Mouse (Mus musculus) heart, embryonic 11.5 days (tissue): ENCODE results near the gene Pdzd3. TPM values are rescaled to one million over a fixed set of nuclear protein-coding genes. Genes with fewer than 3 reads are reported as not detected.

Source experiments
- ATAC-seq: fragments of 200-750 bp; cut with Nextera tagmentation; replicated peaks from 2 replicates; pipeline ENCODE4 v1.8.0; 2017; ENCODE audit warnings: moderate library complexity; ENCODE audit not compliant: insufficient number of reproducible peaks, low FRiP score, low TSS enrichment
- H3K27ac ChIP-seq: fragments of 300-500 bp; sonication (generic); 2 replicates; pipeline ENCODE4 v1.5.1; 2014; ENCODE audit warnings: mild to moderate bottlenecking, low read depth, low read length
- H3K27me3 ChIP-seq: fragments of 300-500 bp; sonication (generic); 2 replicates; pipeline ENCODE4 v1.6.1; 2014; ENCODE audit warnings: mild to moderate bottlenecking, low read length, mixed read lengths; ENCODE audit not compliant: control insufficient read depth, insufficient read depth
- H3K36me3 ChIP-seq: fragments of 300-500 bp; sonication (generic); 2 replicates; pipeline ENCODE4 v1.6.1; 2014; ENCODE audit warnings: mild to moderate bottlenecking, low read length, moderate library complexity, mixed read lengths; ENCODE audit not compliant: control insufficient read depth, insufficient read depth
- H3K4me1 ChIP-seq: fragments of 300-500 bp; sonication (generic); 2 replicates; pipeline ENCODE4 v1.6.1; 2014; ENCODE audit warnings: low read length; ENCODE audit not compliant: control insufficient read depth, insufficient read depth
- H3K4me2 ChIP-seq: fragments of 300-500 bp; sonication (generic); 2 replicates; pipeline ENCODE4 v1.6.1; 2014; ENCODE audit warnings: mild to moderate bottlenecking, moderate library complexity
- H3K4me3 ChIP-seq: fragments of 300-500 bp; sonication (generic); 2 replicates; pipeline ENCODE4 v1.5.1; 2014; ENCODE audit warnings: low read depth, low read length
- H3K9ac ChIP-seq: fragments of 300-500 bp; sonication (generic); 2 replicates; pipeline ENCODE4 v1.6.1; 2014; ENCODE audit warnings: mild to moderate bottlenecking, low read depth, low read length, moderate library complexity
- H3K9me3 ChIP-seq: fragments of 300-500 bp; sonication (generic); replicated peaks from 2 replicates; pipeline ENCODE4 v1.6.1; 2016; ENCODE audit warnings: low read length; ENCODE audit not compliant: control insufficient read depth
- WGBS: fragments of 180-500 bp; shearing (Covaris S2); extraction: QIAGEN DNeasy Blood & Tissue Kit; methylation state at CpG from one replicate; pipeline ENCODE4 v1.1.7; 2014; ENCODE audit not compliant: insufficient replicate concordance; 5-methylcytosine and 5-hydroxymethylcytosine counted together
- polyA plus RNA-seq: library from polyadenylated mRNA; unstranded; fragments of >200 nt; fragmentation: Nextera tagmentation; extraction: Ambion mirVana; gene quantifications from 2 replicates; pipeline ENCODE4 v1.2.1, GENCODE M21; 2014

The Pdzd3 gene
- polyA plus RNA-seq, 1 experiment from 2014 or later, result not detected

DNA sequence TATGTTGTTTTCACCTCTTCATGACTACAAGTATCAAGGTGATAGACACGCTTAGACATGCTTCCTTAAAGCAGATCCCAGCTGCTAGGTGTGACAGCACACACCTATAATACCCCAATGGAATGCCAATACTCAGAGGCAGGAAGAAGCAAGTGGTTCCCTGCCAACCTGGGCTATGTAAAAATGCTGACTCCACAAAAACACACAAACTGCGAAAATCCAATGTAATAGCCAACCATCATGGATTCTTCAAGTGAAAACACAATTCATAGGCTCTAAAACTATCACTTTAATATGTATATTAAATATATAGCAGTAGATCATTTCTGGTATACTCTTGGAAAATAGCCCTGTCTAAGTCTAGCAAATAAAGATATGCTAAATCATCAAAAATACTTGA lies 43.4 kb downstream of the Pdzd3 start:
- no peak for ATAC-seq
- 86% methylated on average over 2 of the region's 2 CpGs for WGBS
- Histone ChIP-seq H3K27me3 (no peaks in the 10 kb centered on the region), H3K4me3 (no peak overlapping the region), H3K27ac (no peak overlapping the region), H3K9me3 (no peaks in the 10 kb centered on the region), H3K9ac (no peak overlapping the region), H3K4me1 (no peaks in the 10 kb centered on the region), H3K4me2 (no peak overlapping the region), H3K36me3 (peaks cover 5% of the 10 kb centered on the region; the same call in 1 of the 2 replicates)

DNA sequence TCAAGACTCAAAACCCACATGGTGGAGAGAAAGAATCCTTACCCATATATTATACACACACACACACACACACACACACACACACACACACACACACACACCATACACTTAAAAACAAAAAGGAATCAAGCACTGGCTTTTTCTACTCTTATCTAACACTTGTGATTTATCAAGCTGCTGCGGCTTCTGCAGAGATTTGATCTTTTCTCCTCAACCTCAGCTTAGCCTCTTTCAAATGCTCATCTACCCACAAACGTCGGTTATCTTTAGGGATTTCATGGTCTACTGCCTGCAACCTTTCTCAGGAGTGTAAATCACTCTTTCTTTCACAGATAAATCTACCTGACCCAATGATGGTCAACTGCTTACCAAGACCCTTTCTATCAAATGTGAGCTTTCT lies 50.8 kb downstream of the Pdzd3 start:
- Histone ChIP-seq H3K9me3 (no peaks in the 10 kb centered on the region), H3K27me3 (no peaks in the 10 kb centered on the region), H3K4me3 (no peak overlapping the region), H3K4me2 (no peak overlapping the region), H3K4me1 (no peaks in the 10 kb centered on the region), H3K27ac (no peak overlapping the region), H3K36me3 (peaks cover 9% of the 10 kb centered on the region; the same call in 1 of the 2 replicates), H3K9ac (no peak overlapping the region)
- WGBS, result 58% methylated on average over 3 of the region's 3 CpGs
- no peak for ATAC-seq

DNA sequence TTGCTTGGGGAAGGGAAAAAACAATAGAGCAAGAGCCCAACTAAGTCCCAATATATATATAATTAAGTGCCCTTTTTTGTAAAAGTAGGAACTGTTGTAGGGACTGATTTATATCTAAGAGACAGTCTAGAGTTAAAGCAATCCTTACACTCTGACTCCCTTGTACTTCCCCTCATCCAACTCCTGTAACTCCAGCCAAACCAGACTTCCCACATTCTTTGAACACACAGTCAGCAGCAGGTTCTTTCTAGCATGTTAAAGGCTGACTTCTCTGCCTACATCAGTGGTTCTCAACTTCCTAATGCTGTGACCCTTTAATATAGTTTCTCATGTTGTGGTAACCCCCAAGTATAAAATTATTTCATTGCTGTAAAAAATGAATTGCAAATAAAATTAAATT lies 51.7 kb downstream of the Pdzd3 start:
- Histone ChIP-seq H3K4me1 (no peaks in the 10 kb centered on the region), H3K27me3 (no peaks in the 10 kb centered on the region), H3K9ac (no peak overlapping the region), H3K4me2 (no peak overlapping the region), H3K9me3 (no peaks in the 10 kb centered on the region), H3K27ac (no peak overlapping the region), H3K4me3 (no peak overlapping the region), H3K36me3 (peaks cover 9% of the 10 kb centered on the region; the same call in 1 of the 2 replicates)
- no peak for ATAC-seq

DNA sequence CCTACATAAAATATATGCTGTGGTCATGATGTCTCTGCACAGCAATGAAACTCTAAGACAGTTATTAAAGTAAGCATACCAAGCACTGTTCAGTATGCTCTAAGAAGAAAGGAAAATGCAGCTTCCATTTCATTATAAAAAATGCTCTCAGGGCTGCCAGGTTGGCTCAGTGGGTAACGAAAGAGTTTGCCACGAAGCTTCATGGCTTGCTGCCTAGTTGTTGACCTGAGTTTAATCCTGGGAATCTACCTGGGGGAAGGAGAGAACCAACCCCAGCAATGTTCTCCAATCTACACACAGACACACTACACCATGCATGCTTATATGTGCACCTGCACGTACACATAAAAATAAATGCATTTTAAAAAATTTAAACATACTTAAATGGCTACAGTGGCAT lies 52.1 kb downstream of the Pdzd3 start:
- no peak overlapping the region for H3K27ac ChIP-seq
- ATAC-seq, result no peak
- no peak overlapping the region for H3K4me3 ChIP-seq
- H3K9ac ChIP-seq, result no peak overlapping the region
- no peaks in the 10 kb centered on the region for H3K9me3 ChIP-seq
- 89% methylated on average over 3 of the region's 3 CpGs for WGBS
- peaks cover 3% of the 10 kb centered on the region for H3K4me1 ChIP-seq
- no peak overlapping the region for H3K4me2 ChIP-seq
- H3K27me3 ChIP-seq, result no peaks in the 10 kb centered on the region
- peaks cover 9% of the 10 kb centered on the region; the same call in 1 of the 2 replicates for H3K36me3 ChIP-seq

Other genes starting within 250 kb of the Pdzd3 start
- 0.86 and 0.90 TPM in 2 replicates for gene Thy1, start 208.1 kb downstream of the Pdzd3 start, polyA plus RNA-seq
- gene Usp2, start 184.4 kb downstream of the Pdzd3 start, polyA plus RNA-seq, result 51.3 and 53.8 TPM in 2 replicates
- 0.16 TPM in 1 of 2 replicates, not detected in the other for gene Mfrp, start 149.7 kb downstream of the Pdzd3 start, polyA plus RNA-seq
- 0.43 and 1.2 TPM in 2 replicates for gene C1qtnf5, start 144.2 kb downstream of the Pdzd3 start, polyA plus RNA-seq
- gene Gm49380, start 138.0 kb downstream of the Pdzd3 start, polyA plus RNA-seq, result 0.28 TPM in 1 of 2 replicates, not detected in the other
- gene Rnf26, start 138.0 kb downstream of the Pdzd3 start, polyA plus RNA-seq, result 35.2 and 38.2 TPM in 2 replicates
- 86.2 and 105 TPM in 2 replicates for gene Mcam, start 117.0 kb downstream of the Pdzd3 start, polyA plus RNA-seq
- 12.6 and 14.8 TPM in 2 replicates for gene Cbl, start 17.4 kb downstream of the Pdzd3 start, polyA plus RNA-seq
- not detected in 2 replicates for gene Ccdc153, start 10.8 kb downstream of the Pdzd3 start, polyA plus RNA-seq
- 3.6 and 4.9 TPM in 2 replicates for gene Nlrx1, start 17.1 kb upstream of the Pdzd3 start, polyA plus RNA-seq
- gene Abcg4, start 37.1 kb upstream of the Pdzd3 start, polyA plus RNA-seq, result 2.7 and 3.3 TPM in 2 replicates
- 15.3 and 15.9 TPM in 2 replicates for gene Hinfp, start 54.2 kb upstream of the Pdzd3 start, polyA plus RNA-seq
- gene C2cd2l, start 68.8 kb upstream of the Pdzd3 start, polyA plus RNA-seq, result 4.7 and 7.1 TPM in 2 replicates
- gene Dpagt1, start 74.5 kb upstream of the Pdzd3 start, polyA plus RNA-seq, result 40.2 and 46.3 TPM in 2 replicates
- 199 and 232 TPM in 2 replicates for gene H2afx, start 83.2 kb upstream of the Pdzd3 start, polyA plus RNA-seq
- gene Hmbs, start 92.8 kb upstream of the Pdzd3 start, polyA plus RNA-seq, result 258 and 291 TPM in 2 replicates
- gene Vps11, start 110.2 kb upstream of the Pdzd3 start, polyA plus RNA-seq, result 15.1 and 19.8 TPM in 2 replicates
- 18.2 and 19.4 TPM in 2 replicates for gene Hyou1, start 128.0 kb upstream of the Pdzd3 start, polyA plus RNA-seq
- 31.1 and 31.5 TPM in 2 replicates for gene Slc37a4, start 145.4 kb upstream of the Pdzd3 start, polyA plus RNA-seq
- 1,538 and 1,582 TPM in 2 replicates for gene Rps25, start 155.7 kb upstream of the Pdzd3 start, polyA plus RNA-seq
- gene Trappc4, start 156.1 kb upstream of the Pdzd3 start, polyA plus RNA-seq, result 76.8 and 79.1 TPM in 2 replicates
- 21.8 and 25.4 TPM in 2 replicates for gene Ccdc84, start 167.1 kb upstream of the Pdzd3 start, polyA plus RNA-seq
- not detected in 2 replicates for gene Foxr1, start 189.7 kb upstream of the Pdzd3 start, polyA plus RNA-seq
- gene Upk2, start 203.5 kb upstream of the Pdzd3 start, polyA plus RNA-seq, result 0.14 TPM in 1 of 2 replicates, not detected in the other
- gene Bcl9l, start 231.4 kb upstream of the Pdzd3 start, polyA plus RNA-seq, result 8.7 and 9.3 TPM in 2 replicates